Mouse (Mus musculus) ES-E14 (cell line): Measurements from ENCODE around the gene Capn1. TPM values are rescaled to one million over a fixed set of nuclear protein-coding genes. Genes with fewer than 3 reads are reported as not detected.

ENCODE experiments used
- DNase-seq: peaks from one replicate; pipeline ENCODE4 v3.0.0-alpha.2; 2013; ENCODE audit warnings: low read depth, low spot score
- H3K27ac ChIP-seq: 2 replicates; pipeline ENCODE4 v1.5.1; 2012; ENCODE audit warnings: low read depth, mild to moderate bottlenecking, low read length, moderate library complexity, mixed read lengths; ENCODE audit not compliant: poor library complexity, insufficient read depth, severe bottlenecking
- H3K36me3 ChIP-seq: 2 replicates; pipeline ENCODE4 v1.6.1; 2012; ENCODE audit warnings: mild to moderate bottlenecking, low read length, moderate library complexity, mixed read lengths; ENCODE audit not compliant: control insufficient read depth, poor library complexity, insufficient read depth, severe bottlenecking
- H3K4me1 ChIP-seq, 2 experiments: fragments of 150-350 bp in 1 of 2; sonication (generic) in 1 of 2; 2 replicates each; pipeline ENCODE4 v1.6.1; 2012; ENCODE audit warnings: low read length in 2 of 2, mild to moderate bottlenecking in 1 of 2, mixed read lengths in 1 of 2; ENCODE audit not compliant: control insufficient read depth in 2 of 2, insufficient read depth in 2 of 2, poor library complexity in 1 of 2
- H3K4me3 ChIP-seq, 2 experiments: fragments of 150-350 bp in 1 of 2; sonication (generic) in 1 of 2; 2 replicates each; pipeline ENCODE4 v1.5.1; 2012; ENCODE audit warnings: low read length in 2 of 2, low read depth in 1 of 2, mild to moderate bottlenecking in 1 of 2, mixed read lengths in 1 of 2; ENCODE audit not compliant: insufficient read depth in 1 of 2, poor library complexity in 1 of 2, severe bottlenecking in 1 of 2
- H3K9ac ChIP-seq: 2 replicates; pipeline ENCODE4 v1.6.1; 2012; ENCODE audit warnings: low read depth, mild to moderate bottlenecking, low read length, mixed read lengths; ENCODE audit not compliant: poor library complexity, insufficient read depth, severe bottlenecking
- H3K9me3 ChIP-seq: fragments of 150-350 bp; sonication (generic); 2 replicates; pipeline ENCODE4 v1.6.1; 2012; ENCODE audit warnings: low read depth, mild to moderate bottlenecking, low read length; ENCODE audit not compliant: control insufficient read depth, insufficient read depth
- CHD2 ChIP-seq: IDR thresholded peaks from 2 replicates; pipeline ENCODE4 v1.6.1; 2014; ENCODE audit warnings: mild to moderate bottlenecking, low read depth, low read length, inconsistent platforms
- HCFC1 ChIP-seq: IDR thresholded peaks from 2 replicates; pipeline ENCODE4 v1.6.1; 2012; ENCODE audit warnings: low read length, inconsistent platforms, borderline replicate concordance; ENCODE audit not compliant: insufficient read depth
- MAFK ChIP-seq: IDR thresholded peaks from 2 replicates; pipeline ENCODE4 v1.6.1; 2014; ENCODE audit warnings: mild to moderate bottlenecking, low read depth, low read length, inconsistent platforms; ENCODE audit not compliant: insufficient read depth
- ZC3H11A ChIP-seq: IDR thresholded peaks from 2 replicates; pipeline ENCODE4 v1.6.1; 2012; ENCODE audit warnings: low read depth, mild to moderate bottlenecking, inconsistent platforms, low read length, borderline replicate concordance
- ZNF384 ChIP-seq: IDR thresholded peaks from 2 replicates; pipeline ENCODE4 v1.6.1; 2012; ENCODE audit warnings: low read depth, low read length, inconsistent platforms
- in situ Hi-C, 2 experiments: fragments of 600-800 bp; cut with MboI; formaldehyde crosslinking; loops; one replicate each; pipeline ENCODE4 v1.15.1; 2025; ENCODE audit warnings: low sequenced_read_pairs in 2 of 2, inconsistent platforms in 1 of 2; ENCODE audit not compliant: unreplicated experiment in 2 of 2
- total RNA-seq: library from RNA; depleted of rRNA; stranded (reverse); fragments of 300-350 nt; gene quantifications from 2 replicates; pipeline ENCODE4 v1.2.3, GENCODE M21; 2012; rRNA removed

Capn1 gene
- total RNA-seq, 1 experiment, result 20.4 TPM

- Histone ChIP-seq H3K9ac (no peak overlapping the region), H3K4me3 (no peak overlapping the region), H3K27ac (no peak overlapping the region), H3K9me3 (no peaks in the 10 kb centered on the region), H3K4me1 (peaks cover under 1 to 6% of the 10 kb centered on the region in 2 experiments; a peak in 2 of 4 replicates), H3K36me3 (peaks cover 80% of the 10 kb centered on the region)
- DNase-seq, result no peak
- in situ Hi-C loops, result no loop called here
- no peak for TF ChIP-seq ZNF384
- no peak for TF ChIP-seq CHD2
- no peak for TF ChIP-seq HCFC1
- no peak for TF ChIP-seq MAFK
- no peak for TF ChIP-seq ZC3H11A
These were observed 72.3 kb downstream of the Capn1 start for GRCm38 (mm10) chr19:5943404-5943803.

- Histone ChIP-seq H3K4me3 (no peak overlapping the region), H3K27ac (no peak overlapping the region)
These were observed 73.1 kb downstream of the Capn1 start for GRCm38 (mm10) chr19:5942581-5942980.

GRCm38 (mm10) chr19:5940656-5941055 is 75.0 kb downstream of the Capn1 start:
- H3K9me3 ChIP-seq, result no peaks in the 10 kb centered on the region
- peaks cover 58% of the 10 kb centered on the region for H3K36me3 ChIP-seq
- no peak for DNase-seq
- no peak for TF ChIP-seq ZC3H11A
- no peak for TF ChIP-seq ZNF384
- no peak for TF ChIP-seq CHD2
- no peak for TF ChIP-seq MAFK
- no peak for TF ChIP-seq HCFC1
- H3K4me3 ChIP-seq, result no peak overlapping the region
- in situ Hi-C loops, result no loop called here
- H3K4me1 ChIP-seq, result peaks cover 1 to 6% of the 10 kb centered on the region in 2 experiments; a peak in 2 of 4 replicates
- no peak overlapping the region for H3K27ac ChIP-seq
- no peak overlapping the region for H3K9ac ChIP-seq

More at GRCm38 (mm10) chr19:5942581-5942980, 73.1 kb downstream of the Capn1 start:
- TF ChIP-seq CHD2, result no peak
- TF ChIP-seq MAFK, result no peak
- TF ChIP-seq HCFC1, result no peak
- TF ChIP-seq ZNF384, result no peak
- no peak for TF ChIP-seq ZC3H11A
- DNase-seq, result no peak
- in situ Hi-C loops, result no loop called here
- no peak overlapping the region for H3K9ac ChIP-seq
- H3K36me3 ChIP-seq, result peaks cover 74% of the 10 kb centered on the region
- peaks cover 1 to 6% of the 10 kb centered on the region in 2 experiments; a peak in 2 of 4 replicates for H3K4me1 ChIP-seq
- no peaks in the 10 kb centered on the region for H3K9me3 ChIP-seq

- Histone ChIP-seq H3K9me3 (no peaks in the 10 kb centered on the region), H3K4me3 (no peak overlapping the region), H3K27ac (no peak overlapping the region), H3K4me1 (peaks cover 1 to 3% of the 10 kb centered on the region in 2 experiments; a peak in 2 of 4 replicates), H3K9ac (no peak overlapping the region), H3K36me3 (peaks cover 53% of the 10 kb centered on the region)
- in situ Hi-C loops, result no loop called here
- no peak for DNase-seq
- TF ChIP-seq HCFC1 (no peak), MAFK (no peak), CHD2 (no peak), ZC3H11A (no peak), ZNF384 (no peak)
These were observed 75.5 kb downstream of the Capn1 start for GRCm38 (mm10) chr19:5940173-5940572.

- no peak overlapping the region for H3K27ac ChIP-seq
- in situ Hi-C loops, result no loop called here
- H3K9ac ChIP-seq, result no peak overlapping the region
- peaks cover 49% of the 10 kb centered on the region for H3K36me3 ChIP-seq
- TF ChIP-seq CHD2 (no peak), ZC3H11A (no peak), ZNF384 (no peak), MAFK (no peak), HCFC1 (no peak)
- H3K4me1 ChIP-seq, result peaks cover 0 to 1% of the 10 kb centered on the region in 2 experiments; a peak in 1 of 4 replicates
- no peak overlapping the region for H3K4me3 ChIP-seq
- H3K9me3 ChIP-seq, result no peaks in the 10 kb centered on the region
- no peak for DNase-seq
These were observed 76.0 kb downstream of the Capn1 start for GRCm38 (mm10) chr19:5939715-5940114.

Other genes starting within 250 kb of the Capn1 start
- 55.6 and 80.8 TPM in 2 replicates for gene Scyl1, start 244.5 kb downstream of the Capn1 start, total RNA-seq
- gene Frmd8, start 140.6 kb downstream of the Capn1 start, total RNA-seq, result 33.4 and 35.7 TPM in 2 replicates
- gene Slc25a45, start 138.1 kb downstream of the Capn1 start, total RNA-seq, result 1.2 and 1.9 TPM in 2 replicates
- gene Tigd3, start 121.7 kb downstream of the Capn1 start, total RNA-seq, result 2.1 and 2.2 TPM in 2 replicates
- gene Dpf2, start 102.9 kb downstream of the Capn1 start, total RNA-seq, result 37.9 and 39.5 TPM in 2 replicates
- 0.42 and 0.76 TPM in 2 replicates for gene Cdc42ep2, start 91.1 kb downstream of the Capn1 start, total RNA-seq
- 69.7 and 80.5 TPM in 2 replicates for gene Pola2, start 51.7 kb downstream of the Capn1 start, total RNA-seq
- 0.54 and 1.4 TPM in 2 replicates for gene Slc22a20, start 29.8 kb downstream of the Capn1 start, total RNA-seq
- 29.6 and 41.4 TPM in 2 replicates for gene Syvn1, start 30.7 kb upstream of the Capn1 start, total RNA-seq
- 55.9 and 62.7 TPM in 2 replicates for gene Mrpl49, start 41.9 kb upstream of the Capn1 start, total RNA-seq
- 1,469 and 1,510 TPM in 2 replicates for gene Fau, start 41.9 kb upstream of the Capn1 start, total RNA-seq
- 18.2 and 23.2 TPM in 2 replicates for gene Znhit2, start 45.3 kb upstream of the Capn1 start, total RNA-seq
- gene Tm7sf2, start 52.5 kb upstream of the Capn1 start, total RNA-seq, result 14.0 and 23.2 TPM in 2 replicates
- gene Vps51, start 61.3 kb upstream of the Capn1 start, total RNA-seq, result 36.9 and 45.3 TPM in 2 replicates
- gene Tmem262, start 64.1 kb upstream of the Capn1 start, total RNA-seq, result not detected in 2 replicates
- 0.48 and 0.54 TPM in 2 replicates for gene Gm28374, start 66.4 kb upstream of the Capn1 start, total RNA-seq
- 39.4 and 42.4 TPM in 2 replicates for gene Zfpl1, start 69.1 kb upstream of the Capn1 start, total RNA-seq
- gene Cdca5, start 69.1 kb upstream of the Capn1 start, total RNA-seq, result 50.7 and 52.1 TPM in 2 replicates
- gene AC131692.1, start 78.5 kb upstream of the Capn1 start, total RNA-seq, result 3.4 and 5.9 TPM in 2 replicates
- 0.80 and 3.5 TPM in 2 replicates for gene Naaladl1, start 89.9 kb upstream of the Capn1 start, total RNA-seq
- gene Sac3d1, start 102.8 kb upstream of the Capn1 start, total RNA-seq, result 25.2 and 28.2 TPM in 2 replicates
- gene Snx15, start 112.4 kb upstream of the Capn1 start, total RNA-seq, result 8.9 and 11.9 TPM in 2 replicates
- gene Batf2, start 125.1 kb upstream of the Capn1 start, total RNA-seq, result 0.18 TPM in 1 of 2 replicates, not detected in the other
- 42.2 and 43.8 TPM in 2 replicates for gene Arl2, start 125.7 kb upstream of the Capn1 start, total RNA-seq
- 0.63 and 1.6 TPM in 2 replicates for gene Majin, start 168.5 kb upstream of the Capn1 start, total RNA-seq
- gene Gpha2, start 210.5 kb upstream of the Capn1 start, total RNA-seq, result 3.9 and 5.9 TPM in 2 replicates
- 22.8 and 24.8 TPM in 2 replicates for gene Ppp2r5b, start 220.0 kb upstream of the Capn1 start, total RNA-seq
- 31.8 and 45.0 TPM in 2 replicates for gene Atg2a, start 225.8 kb upstream of the Capn1 start, total RNA-seq